Mouse (Mus musculus) heart, postnatal 14 days (tissue): ENCODE results near the gene Gm10277. TPM values are rescaled to one million over a fixed set of nuclear protein-coding genes. Genes with fewer than 3 reads are reported as not detected.
"Not testable (repeated sequence)": the region's sequence is repeated elsewhere in the genome, so short reads cannot be mapped to it uniquely, and the experiment has no call there.

Experiments
- DNase-seq, 2 experiments: peaks; one replicate each; pipeline ENCODE4 v3.0.0; 2021 to 2022
- intact Hi-C: fragments of 180-260 bp; cut with DNase I; formaldehyde crosslinking; loops from one replicate; pipeline ENCODE4 v1.15.1; 2025
- total RNA-seq, 2 experiments: library from RNA; stranded (reverse); gene quantifications; 2 replicates each; pipeline ENCODE4 v1.2.3; 2021

Gene Gm10277
- total RNA-seq, 2 experiments from 2014 or later: not detected

- intact Hi-C loops: no loop called here
- DNase-seq: no peak
Measured at GRCm38 (mm10) chr11:77777937-77778336, 9.6 kb downstream of the Gm10277 start.

- intact Hi-C loops: no loop called here
- no peak for DNase-seq
Measured at GRCm38 (mm10) chr11:77777436-77777835, 10.1 kb downstream of the Gm10277 start.

- intact Hi-C loops: no loop called here
- DNase-seq: no peak
Measured at GRCm38 (mm10) chr11:77775701-77776400, 11.7 kb downstream of the Gm10277 start.

GRCm38 (mm10) chr11:77771879-77772713, 15.5 kb downstream of the Gm10277 start:
- DNase-seq: no peak
- intact Hi-C loops: no loop called here

- intact Hi-C loops: no loop called here
- DNase-seq: no peak
Measured at GRCm38 (mm10) chr11:77770346-77770745, 17.2 kb downstream of the Gm10277 start.

- DNase-seq: no peak
- intact Hi-C loops: no loop called here
Measured at GRCm38 (mm10) chr11:77769496-77769895, 18.1 kb downstream of the Gm10277 start.

- DNase-seq: peak; percentile 69
- intact Hi-C loops: no loop called here
Measured at GRCm38 (mm10) chr11:77766351-77767001, 21.1 kb downstream of the Gm10277 start.

GRCm38 (mm10) chr11:77765459-77765777, 22.1 kb downstream of the Gm10277 start:
- DNase-seq: no peak

GRCm38 (mm10) chr11:77764694-77765458, 22.7 kb downstream of the Gm10277 start:
- intact Hi-C loops: no loop called here
- peak; percentile 49 to 54 for DNase-seq

More at GRCm38 (mm10) chr11:77765459-77765777, 22.1 kb downstream of the Gm10277 start:
- intact Hi-C loops: no loop called here

GRCm38 (mm10) chr11:77763673-77764340, 23.7 kb downstream of the Gm10277 start:
- peak; percentile 52 to 53 for DNase-seq
- intact Hi-C loops: loop anchor here (1.0 to 2.0 kb wide), 3 partner anchors 27 to 51 kb away; no protein-coding TSS in a partner anchor

- intact Hi-C loops: loop anchor here (1.0 to 2.0 kb wide), 3 partner anchors 26 to 52 kb away; no protein-coding TSS in a partner anchor
Measured at GRCm38 (mm10) chr11:77762783-77763672, 24.5 kb downstream of the Gm10277 start, which contains the start of gene Myo18a. Gene Myo18a, plus strand, starts transcription at chr11:77763246.

GRCm38 (mm10) chr11:77760031-77760430, 27.5 kb downstream of the Gm10277 start:
- no peak for DNase-seq
- intact Hi-C loops: no loop called here

More at GRCm38 (mm10) chr11:77762783-77763672, 24.5 kb downstream of the Gm10277 start, which contains the start of gene Myo18a:
- peak; percentile 94 to 95 for DNase-seq

- intact Hi-C loops: no loop called here
Measured at GRCm38 (mm10) chr11:77753469-77753868, 34.1 kb downstream of the Gm10277 start.

GRCm38 (mm10) chr11:77752525-77752924, 35.0 kb downstream of the Gm10277 start:
- no peak for DNase-seq
- intact Hi-C loops: no loop called here

More at GRCm38 (mm10) chr11:77753469-77753868, 34.1 kb downstream of the Gm10277 start:
- DNase-seq: no peak

GRCm38 (mm10) chr11:77748996-77749395, 38.6 kb downstream of the Gm10277 start:
- no peak for DNase-seq
- intact Hi-C loops: no loop called here

- DNase-seq, intact Hi-C loops: not testable (repeated sequence)
Measured at GRCm38 (mm10) chr11:77747103-77747502, 40.4 kb downstream of the Gm10277 start.

GRCm38 (mm10) chr11:77746652-77747051, 40.9 kb downstream of the Gm10277 start:
- DNase-seq: no peak
- intact Hi-C loops: no loop called here

- intact Hi-C loops: loop anchor here (5.0 kb wide), 1 partner anchor 223 kb away; no protein-coding TSS in a partner anchor
- peak; percentile 26 to 44 for DNase-seq
Measured at GRCm38 (mm10) chr11:77743966-77744365, 43.6 kb downstream of the Gm10277 start.
